Mouse (Mus musculus): Measurements from ENCODE around the gene Gria1. TPM values are rescaled to one million over a fixed set of nuclear protein-coding genes. Genes with fewer than 3 reads are reported as not detected.

Gria1 gene
- polyA plus RNA-seq, 1 experiment = not detected

DNA sequence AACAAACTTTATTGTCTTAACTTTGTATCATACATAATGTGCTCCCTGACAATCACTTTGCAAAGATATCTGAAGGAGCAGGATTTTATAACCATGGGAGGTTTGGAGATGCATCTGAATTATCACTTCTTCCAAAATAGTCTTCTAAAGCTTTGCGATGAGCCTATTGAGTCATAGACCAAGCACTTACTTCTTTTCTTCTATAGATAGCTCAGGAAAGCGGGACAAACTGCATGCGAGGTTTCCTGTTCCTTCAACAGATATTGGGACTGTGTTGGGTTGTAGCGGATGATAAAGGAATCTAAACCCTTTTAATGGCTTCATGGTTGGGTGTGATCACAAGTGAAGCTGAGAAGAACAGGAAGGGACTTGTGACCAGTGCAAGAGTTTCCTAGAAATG lies 263.5 kb downstream of the Gria1 start:
- Histone ChIP-seq H3K4me3 (replicated peaks) (no peak overlapping the region), H3K4me1 (ENCODE audit: control insufficient read depth) (no peaks in the 10 kb centered on the region), H3K27me3 (ENCODE audit: control insufficient read depth) (no peaks in the 10 kb centered on the region), H3K36me3 (ENCODE audit: control insufficient read depth) (no peaks in the 10 kb centered on the region), H3K9me3 (ENCODE audit: control insufficient read depth, low read length) (no peaks in the 10 kb centered on the region)
- TF ChIP-seq TAL1 (IDR thresholded peaks at IDR 0.05; ENCODE audit: low read length) = no peak
- no peak for TF ChIP-seq GATA1 (IDR thresholded peaks at IDR 0.05; ENCODE audit: low read length)

DNA sequence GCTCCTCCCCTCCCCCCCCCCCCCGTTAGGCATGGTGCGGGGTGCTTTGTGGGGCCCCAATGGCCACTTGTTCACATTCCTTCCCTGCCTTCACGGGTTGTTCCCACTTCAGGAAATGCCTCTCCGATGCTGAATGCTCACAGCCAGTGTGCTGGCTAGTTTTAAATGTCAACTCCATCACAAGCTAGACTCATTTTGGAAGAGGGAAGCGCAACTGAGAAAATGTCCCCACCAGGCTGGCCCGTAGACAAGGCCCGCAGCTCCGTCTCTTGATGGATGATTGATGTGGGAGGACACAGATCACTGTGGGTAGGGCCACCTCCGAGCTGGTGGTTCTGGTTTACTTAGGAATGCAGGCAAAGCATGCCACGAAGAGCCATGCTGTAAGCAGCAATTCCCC lies 266.9 kb downstream of the Gria1 start:
- no peak for TF ChIP-seq TAL1 (IDR thresholded peaks at IDR 0.05; ENCODE audit: low read length)
- no peaks in the 10 kb centered on the region for H3K4me1 ChIP-seq (ENCODE audit: control insufficient read depth)
- H3K9me3 ChIP-seq (ENCODE audit: control insufficient read depth, low read length) = no peaks in the 10 kb centered on the region; the same call in 1 of the 2 replicates
- no peaks in the 10 kb centered on the region for H3K27me3 ChIP-seq (ENCODE audit: control insufficient read depth)
- no peak overlapping the region for H3K4me3 ChIP-seq (replicated peaks)
- H3K36me3 ChIP-seq (ENCODE audit: control insufficient read depth) = no peaks in the 10 kb centered on the region

DNA sequence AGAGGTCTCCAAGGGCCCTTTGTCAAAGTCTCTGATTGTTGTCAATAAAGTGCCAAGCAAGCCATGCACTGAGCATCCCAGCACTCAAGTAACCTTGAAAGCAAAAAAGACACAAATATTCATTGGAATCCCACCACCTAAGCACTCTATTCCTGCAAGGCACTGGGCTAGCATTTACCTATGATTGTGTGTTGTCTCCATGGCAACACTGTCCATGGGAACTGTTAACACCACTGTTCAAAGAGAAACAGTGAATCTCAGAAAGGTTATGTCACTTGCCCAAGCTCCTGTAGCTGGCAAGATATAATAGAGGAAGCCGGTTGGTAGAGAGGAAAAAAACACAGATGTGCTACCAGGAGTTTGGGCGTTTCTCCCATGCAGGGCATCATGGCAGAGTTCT lies 274.9 kb downstream of the Gria1 start:
- TF ChIP-seq TAL1 (IDR thresholded peaks at IDR 0.05; ENCODE audit: low read length) = no peak
- peaks cover 12% of the 10 kb centered on the region for H3K9me3 ChIP-seq (ENCODE audit: control insufficient read depth, low read length)
- H3K36me3 ChIP-seq (ENCODE audit: control insufficient read depth) = no peaks in the 10 kb centered on the region
- H3K27me3 ChIP-seq (ENCODE audit: control insufficient read depth) = no peaks in the 10 kb centered on the region
- H3K4me1 ChIP-seq (ENCODE audit: control insufficient read depth) = no peaks in the 10 kb centered on the region
- H3K4me3 ChIP-seq (replicated peaks) = no peak overlapping the region

DNA sequence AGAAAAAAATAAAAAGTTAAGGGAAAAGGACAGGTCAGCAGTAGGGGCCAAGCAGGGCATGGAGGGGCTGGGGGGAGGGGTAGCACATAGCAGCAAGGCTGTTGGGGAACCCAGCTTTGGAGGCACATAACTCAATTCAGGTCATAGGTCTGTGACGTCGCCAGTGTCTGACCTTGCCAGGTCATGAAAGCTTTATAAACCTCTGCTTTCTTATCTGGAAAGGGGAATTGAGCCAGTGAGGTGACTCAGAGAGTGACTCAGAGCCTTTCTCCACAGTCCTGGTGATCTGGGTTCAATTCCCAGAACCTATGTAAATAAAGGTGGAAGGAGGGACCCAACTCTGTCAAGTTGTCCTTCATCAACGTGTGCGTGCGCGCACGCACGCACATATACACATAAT lies 286.2 kb downstream of the Gria1 start:
- Histone ChIP-seq H3K4me1 (ENCODE audit: control insufficient read depth) (no peaks in the 10 kb centered on the region), H3K9me3 (ENCODE audit: control insufficient read depth, low read length) (no peaks in the 10 kb centered on the region), H3K36me3 (ENCODE audit: control insufficient read depth) (no peaks in the 10 kb centered on the region)

DNA sequence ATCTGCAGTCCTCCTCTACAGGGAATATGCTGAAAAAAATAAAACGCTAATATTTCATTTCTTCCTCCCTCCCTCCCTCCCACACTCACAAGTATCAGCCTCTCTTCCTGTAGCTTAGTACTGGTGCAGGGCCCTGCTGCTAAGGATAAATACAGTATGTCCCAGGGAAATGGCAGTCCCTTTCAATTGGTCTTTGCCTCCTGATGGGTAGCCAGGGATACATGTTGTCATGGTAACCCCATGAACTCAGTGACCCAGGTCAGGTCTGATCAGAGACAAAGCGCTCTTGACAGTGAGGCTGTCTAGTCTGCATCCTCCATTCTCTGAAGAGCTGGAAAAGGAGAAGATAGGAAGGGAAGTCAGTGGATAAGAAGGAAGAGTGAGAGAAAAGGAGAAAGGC lies 287.1 kb downstream of the Gria1 start:
- Histone ChIP-seq H3K36me3 (ENCODE audit: control insufficient read depth) (no peaks in the 10 kb centered on the region), H3K9me3 (ENCODE audit: control insufficient read depth, low read length) (no peaks in the 10 kb centered on the region), H3K4me1 (ENCODE audit: control insufficient read depth) (no peaks in the 10 kb centered on the region), H3K27me3 (ENCODE audit: control insufficient read depth) (no peaks in the 10 kb centered on the region), H3K4me3 (replicated peaks) (no peak overlapping the region)
- TF ChIP-seq GATA1 (IDR thresholded peaks at IDR 0.05; ENCODE audit: low read length) (no peak), TAL1 (IDR thresholded peaks at IDR 0.05; ENCODE audit: low read length) (no peak)

More for the DNA sequence above, 286.2 kb downstream of the Gria1 start:
- H3K4me3 ChIP-seq (replicated peaks) = no peak overlapping the region
- no peaks in the 10 kb centered on the region for H3K27me3 ChIP-seq (ENCODE audit: control insufficient read depth)
- no peak for TF ChIP-seq GATA1 (IDR thresholded peaks at IDR 0.05; ENCODE audit: low read length)
- no peak for TF ChIP-seq TAL1 (IDR thresholded peaks at IDR 0.05; ENCODE audit: low read length)

DNA sequence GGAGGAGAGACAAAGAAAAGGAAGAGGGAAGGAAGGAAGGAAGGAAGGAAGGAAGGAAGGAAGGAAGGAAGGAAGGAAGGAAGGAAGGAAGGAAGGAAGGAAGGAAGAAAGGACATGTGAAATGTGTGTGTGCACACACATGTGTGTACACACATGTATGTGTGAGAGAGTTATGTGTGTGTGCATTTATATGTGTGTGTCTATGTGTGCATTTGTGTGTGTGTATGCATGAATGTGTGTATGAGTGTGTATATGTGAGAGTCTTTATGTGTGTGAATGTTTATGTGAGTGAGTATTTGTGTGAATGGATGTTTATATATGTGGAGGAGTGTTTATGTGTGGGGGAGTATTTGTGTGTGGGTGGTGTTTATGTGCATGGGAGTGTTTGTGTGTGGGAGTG lies 287.5 kb downstream of the Gria1 start:
- H3K4me3 ChIP-seq (replicated peaks) = no peak overlapping the region
- no peak for TF ChIP-seq GATA1 (IDR thresholded peaks at IDR 0.05; ENCODE audit: low read length)
- no peak for TF ChIP-seq TAL1 (IDR thresholded peaks at IDR 0.05; ENCODE audit: low read length)
- no peaks in the 10 kb centered on the region for H3K4me1 ChIP-seq (ENCODE audit: control insufficient read depth)
- no peaks in the 10 kb centered on the region for H3K9me3 ChIP-seq (ENCODE audit: control insufficient read depth, low read length)
- no peaks in the 10 kb centered on the region for H3K36me3 ChIP-seq (ENCODE audit: control insufficient read depth)
- H3K27me3 ChIP-seq (ENCODE audit: control insufficient read depth) = no peaks in the 10 kb centered on the region

DNA sequence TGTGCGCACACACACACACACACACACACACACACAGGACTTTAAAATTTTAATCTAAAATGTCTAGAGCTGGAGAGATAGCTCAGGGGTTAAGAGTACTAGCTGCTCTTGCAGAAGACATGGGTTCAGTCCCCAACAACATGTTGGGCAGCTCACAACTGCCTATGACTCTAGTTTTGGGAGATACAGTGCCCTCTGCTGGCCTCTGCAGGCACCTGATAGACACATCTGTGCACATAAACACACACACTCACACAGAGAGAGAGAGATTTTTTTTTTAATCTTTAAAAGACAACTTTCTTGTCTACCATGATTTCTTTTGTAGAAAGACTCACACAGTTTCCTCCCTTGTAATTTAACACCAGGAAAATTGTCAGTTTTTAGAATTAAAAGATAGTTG lies 292.4 kb downstream of the Gria1 start:
- H3K4me1 ChIP-seq (ENCODE audit: control insufficient read depth) = no peaks in the 10 kb centered on the region
- H3K27me3 ChIP-seq (ENCODE audit: control insufficient read depth) = no peaks in the 10 kb centered on the region
- TF ChIP-seq TAL1 (IDR thresholded peaks at IDR 0.05; ENCODE audit: low read length) (no peak), GATA1 (IDR thresholded peaks at IDR 0.05; ENCODE audit: low read length) (no peak)
- H3K4me3 ChIP-seq (replicated peaks) = no peak overlapping the region
- no peaks in the 10 kb centered on the region for H3K36me3 ChIP-seq (ENCODE audit: control insufficient read depth)
- no peaks in the 10 kb centered on the region for H3K9me3 ChIP-seq (ENCODE audit: control insufficient read depth, low read length)

DNA sequence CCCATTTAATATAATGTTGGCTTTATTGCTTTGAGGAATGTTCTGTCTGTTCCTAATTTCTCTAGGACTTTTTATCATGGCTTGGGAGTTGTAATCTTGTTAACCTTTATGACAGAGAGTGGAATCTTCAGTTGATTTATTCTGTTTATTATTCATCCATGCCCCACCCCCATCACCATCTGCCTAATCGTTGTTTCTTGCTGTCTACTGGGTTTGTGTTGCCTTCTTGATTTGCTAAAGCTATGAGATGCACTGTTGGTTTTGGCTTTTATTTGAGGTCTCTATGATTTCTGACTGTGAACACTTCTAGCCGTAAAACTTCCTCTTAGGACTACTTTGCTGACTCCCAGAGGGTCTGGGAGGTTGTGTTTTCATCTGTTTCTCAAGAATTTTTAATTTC lies 294.9 kb downstream of the Gria1 start:
- no peaks in the 10 kb centered on the region for H3K27me3 ChIP-seq (ENCODE audit: control insufficient read depth)
- H3K4me3 ChIP-seq (replicated peaks) = no peak overlapping the region
- H3K9me3 ChIP-seq (ENCODE audit: control insufficient read depth, low read length) = no peaks in the 10 kb centered on the region
- no peaks in the 10 kb centered on the region for H3K36me3 ChIP-seq (ENCODE audit: control insufficient read depth)
- H3K4me1 ChIP-seq (ENCODE audit: control insufficient read depth) = no peaks in the 10 kb centered on the region
- TF ChIP-seq GATA1 (IDR thresholded peaks at IDR 0.05; ENCODE audit: low read length) = no peak
- TF ChIP-seq TAL1 (IDR thresholded peaks at IDR 0.05; ENCODE audit: low read length) = no peak

DNA sequence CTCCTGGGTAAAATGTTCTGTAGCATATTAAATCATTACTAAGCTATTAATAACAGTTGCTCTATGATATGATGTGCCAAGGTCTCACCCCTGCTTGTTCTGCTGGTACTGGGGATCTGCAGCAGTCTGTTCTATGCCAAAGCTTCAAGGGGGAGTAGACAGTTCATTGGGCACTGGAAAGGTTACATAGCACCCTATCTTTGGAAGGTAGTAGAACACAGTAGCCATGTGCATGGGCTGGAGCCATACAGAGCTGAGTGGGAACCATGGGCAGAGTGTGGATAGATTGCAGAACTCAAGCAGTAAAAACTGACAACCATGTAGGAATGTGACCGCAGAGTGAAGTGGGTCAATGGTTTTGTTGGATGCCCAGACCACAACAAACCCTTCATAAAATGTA lies 295.7 kb downstream of the Gria1 start:
- no peaks in the 10 kb centered on the region for H3K36me3 ChIP-seq (ENCODE audit: control insufficient read depth)
- no peak overlapping the region for H3K4me3 ChIP-seq (replicated peaks)
- no peaks in the 10 kb centered on the region for H3K4me1 ChIP-seq (ENCODE audit: control insufficient read depth)
- H3K9me3 ChIP-seq (ENCODE audit: control insufficient read depth, low read length) = no peaks in the 10 kb centered on the region
- no peak for TF ChIP-seq TAL1 (IDR thresholded peaks at IDR 0.05; ENCODE audit: low read length)
- no peak for TF ChIP-seq GATA1 (IDR thresholded peaks at IDR 0.05; ENCODE audit: low read length)
- no peaks in the 10 kb centered on the region for H3K27me3 ChIP-seq (ENCODE audit: control insufficient read depth)

DNA sequence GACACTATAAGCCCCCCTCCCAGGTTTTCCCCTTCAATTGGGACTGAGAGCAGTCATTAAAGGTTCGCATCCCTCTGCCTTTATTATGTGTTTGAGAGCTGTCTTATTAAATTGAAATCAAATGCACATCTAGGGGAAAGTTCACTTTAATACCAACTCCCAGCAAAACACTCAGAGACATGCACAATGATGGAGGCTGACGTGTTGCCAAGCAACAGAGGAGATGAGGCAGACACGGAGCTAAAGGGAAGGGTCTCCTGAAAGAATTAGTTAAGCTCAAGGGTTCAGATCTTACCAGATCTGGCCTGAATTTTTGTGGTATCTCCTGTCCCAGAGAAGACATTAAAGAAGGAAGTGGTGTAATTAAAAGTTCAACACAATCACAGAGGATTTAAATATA lies 305.9 kb downstream of the Gria1 start:
- H3K9me3 ChIP-seq (ENCODE audit: control insufficient read depth, low read length) = no peaks in the 10 kb centered on the region
- H3K36me3 ChIP-seq (ENCODE audit: control insufficient read depth) = no peaks in the 10 kb centered on the region
- H3K27me3 ChIP-seq (ENCODE audit: control insufficient read depth) = no peaks in the 10 kb centered on the region
- TF ChIP-seq GATA1 (IDR thresholded peaks at IDR 0.05; ENCODE audit: low read length) = no peak
- TF ChIP-seq TAL1 (IDR thresholded peaks at IDR 0.05; ENCODE audit: low read length) = no peak
- H3K4me1 ChIP-seq (ENCODE audit: control insufficient read depth) = no peaks in the 10 kb centered on the region
- no peak overlapping the region for H3K4me3 ChIP-seq (replicated peaks)
